Mouse (Mus musculus) limb, embryonic 12.5 days (tissue): Measurements from ENCODE around the gene 1700020D05Rik. TPM values are rescaled to one million over a fixed set of nuclear protein-coding genes. Genes with fewer than 3 reads are reported as not detected.
"Not testable (repeated sequence)": the region's sequence is repeated elsewhere in the genome, so short reads cannot be mapped to it uniquely, and the experiment has no call there.

Experiments used
- ATAC-seq: fragments of 200-750 bp; cut with Nextera tagmentation; 2 replicates; pipeline ENCODE4 v1.8.0; 2017; ENCODE audit warnings: low read depth, moderate TSS enrichment; ENCODE audit not compliant: insufficient number of reproducible peaks, insufficient read depth, low FRiP score, low TSS enrichment
- H3K27ac ChIP-seq: fragments of 300-500 bp; sonication (generic); 2 replicates; pipeline ENCODE4 v1.5.1; 2016; ENCODE audit warnings: mild to moderate bottlenecking, moderate library complexity
- H3K27me3 ChIP-seq: fragments of 300-500 bp; sonication (generic); 2 replicates; pipeline ENCODE4 v1.6.1; 2016; ENCODE audit warnings: mild to moderate bottlenecking, moderate library complexity
- H3K36me3 ChIP-seq: fragments of 300-500 bp; sonication (generic); 2 replicates; pipeline ENCODE4 v1.6.1; 2016; ENCODE audit warnings: mild to moderate bottlenecking, moderate library complexity
- H3K4me1 ChIP-seq: fragments of 300-500 bp; sonication (generic); replicated peaks from 2 replicates; pipeline ENCODE4 v1.6.1; 2016
- H3K4me2 ChIP-seq: fragments of 300-500 bp; sonication (generic); 2 replicates; pipeline ENCODE4 v1.6.1; 2016; ENCODE audit warnings: mild to moderate bottlenecking, moderate library complexity
- H3K4me3 ChIP-seq: fragments of 300-500 bp; sonication (generic); replicated peaks from 2 replicates; pipeline ENCODE4 v1.5.1; 2016; ENCODE audit warnings: mild to moderate bottlenecking
- H3K9ac ChIP-seq: fragments of 300-500 bp; sonication (generic); replicated peaks from 2 replicates; pipeline ENCODE4 v1.6.1; 2016; ENCODE audit warnings: mild to moderate bottlenecking, moderate library complexity
- H3K9me3 ChIP-seq: fragments of 300-500 bp; sonication (generic); 2 replicates; pipeline ENCODE4 v1.6.1; 2016; ENCODE audit warnings: mild to moderate bottlenecking, moderate library complexity
- WGBS: fragments of 180-500 bp; shearing (Covaris S2); methylation state at CpG from one replicate; pipeline ENCODE4 v1.1.7; 2016; 5-methylcytosine and 5-hydroxymethylcytosine counted together
- polyA plus RNA-seq: library from polyadenylated mRNA; unstranded; fragments of >200 nt; fragmentation: Nextera tagmentation; extraction: Ambion mirVana; gene quantifications from 2 replicates; pipeline ENCODE4 v1.2.1, GENCODE M21; 2016

1700020D05Rik gene
- polyA plus RNA-seq, 1 experiment from 2014 or later: 0.20 TPM

DNA sequence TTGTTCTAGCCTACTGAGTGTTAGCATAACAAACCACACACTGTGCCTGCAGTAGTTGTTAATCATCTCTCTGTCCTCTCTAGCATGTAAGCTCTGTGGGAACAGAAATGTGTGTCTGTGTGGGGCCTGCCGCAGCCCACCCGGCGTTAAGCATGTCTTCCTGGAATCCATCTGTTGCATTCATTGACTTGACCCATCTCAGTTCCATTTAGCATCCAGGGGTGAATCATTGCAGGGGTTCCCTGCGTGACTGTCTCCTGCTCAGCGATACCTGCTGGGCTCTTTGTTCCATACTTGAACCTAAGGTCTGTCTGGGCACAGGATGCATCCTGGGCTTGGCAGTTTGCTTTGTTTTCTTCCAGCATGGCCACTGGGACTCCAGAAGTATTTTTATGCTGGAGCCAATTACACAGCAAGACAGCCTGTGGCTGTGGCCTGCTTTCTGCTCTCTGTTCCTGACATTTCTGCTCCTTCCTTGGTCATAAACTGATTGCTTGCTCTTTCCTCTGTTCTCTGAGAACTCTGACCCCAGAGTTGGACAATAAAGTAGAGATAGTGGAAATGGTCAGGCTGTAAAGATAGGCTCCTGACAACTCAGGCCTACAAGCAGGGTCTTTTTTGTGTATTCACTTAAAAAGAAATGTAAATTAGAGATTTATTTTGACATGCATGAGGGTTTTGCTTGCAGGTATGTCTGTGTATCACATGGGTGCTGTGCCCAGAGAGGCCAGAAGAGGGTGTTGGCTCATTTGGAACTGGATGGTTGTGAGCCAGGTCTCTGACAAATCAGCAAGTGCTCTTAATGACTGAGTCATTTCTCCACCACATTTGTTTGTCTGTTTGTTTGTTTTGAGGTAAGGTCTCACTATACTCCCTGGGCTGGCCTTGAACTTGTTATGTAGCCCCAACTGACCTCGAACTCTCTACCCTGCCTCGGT lies 12.5 kb upstream of the 1700020D05Rik start:
- H3K27ac ChIP-seq: no peak overlapping the region
- H3K4me2 ChIP-seq: no peak overlapping the region
- H3K9ac ChIP-seq: no peak overlapping the region
- ATAC-seq: no peak
- H3K9me3 ChIP-seq: peaks cover 11% of the 10 kb centered on the region; the same call in 1 of the 2 replicates
- no peaks in the 10 kb centered on the region for H3K36me3 ChIP-seq
- no peak overlapping the region for H3K4me3 ChIP-seq
- peaks cover 2% of the 10 kb centered on the region; the same call in 1 of the 2 replicates for H3K4me1 ChIP-seq
- 85% methylated on average over 7 of the region's 7 CpGs for WGBS
- H3K27me3 ChIP-seq: no peaks in the 10 kb centered on the region

DNA sequence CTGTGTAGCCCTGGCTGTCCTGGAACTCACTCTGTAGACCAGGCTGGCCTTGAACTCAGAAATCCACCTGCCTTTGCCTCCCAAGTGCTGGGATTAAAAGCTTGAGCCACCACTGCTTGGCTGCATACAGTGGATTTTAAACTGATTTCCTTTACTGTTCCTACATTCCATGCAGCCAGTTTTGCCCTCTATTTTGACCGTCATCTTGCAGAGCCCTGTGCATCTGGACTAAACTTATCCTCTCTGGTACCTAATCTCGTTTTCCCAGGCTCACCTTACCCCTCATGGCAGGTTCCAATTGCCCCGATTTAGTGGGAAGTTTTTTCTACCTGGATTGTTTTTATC lies 9.4 kb upstream of the 1700020D05Rik start:
- no peaks in the 10 kb centered on the region for H3K36me3 ChIP-seq
- H3K9ac ChIP-seq: no peak overlapping the region
- peaks cover 28% of the 10 kb centered on the region for H3K9me3 ChIP-seq
- H3K4me3 ChIP-seq: no peak overlapping the region
- H3K27me3 ChIP-seq: no peaks in the 10 kb centered on the region
- H3K4me1 ChIP-seq: peaks cover 15% of the 10 kb centered on the region
- no peak overlapping the region for H3K4me2 ChIP-seq
- H3K27ac ChIP-seq: no peak overlapping the region
- ATAC-seq: no peak
- 83% methylated on average over 3 of the region's 3 CpGs for WGBS

DNA sequence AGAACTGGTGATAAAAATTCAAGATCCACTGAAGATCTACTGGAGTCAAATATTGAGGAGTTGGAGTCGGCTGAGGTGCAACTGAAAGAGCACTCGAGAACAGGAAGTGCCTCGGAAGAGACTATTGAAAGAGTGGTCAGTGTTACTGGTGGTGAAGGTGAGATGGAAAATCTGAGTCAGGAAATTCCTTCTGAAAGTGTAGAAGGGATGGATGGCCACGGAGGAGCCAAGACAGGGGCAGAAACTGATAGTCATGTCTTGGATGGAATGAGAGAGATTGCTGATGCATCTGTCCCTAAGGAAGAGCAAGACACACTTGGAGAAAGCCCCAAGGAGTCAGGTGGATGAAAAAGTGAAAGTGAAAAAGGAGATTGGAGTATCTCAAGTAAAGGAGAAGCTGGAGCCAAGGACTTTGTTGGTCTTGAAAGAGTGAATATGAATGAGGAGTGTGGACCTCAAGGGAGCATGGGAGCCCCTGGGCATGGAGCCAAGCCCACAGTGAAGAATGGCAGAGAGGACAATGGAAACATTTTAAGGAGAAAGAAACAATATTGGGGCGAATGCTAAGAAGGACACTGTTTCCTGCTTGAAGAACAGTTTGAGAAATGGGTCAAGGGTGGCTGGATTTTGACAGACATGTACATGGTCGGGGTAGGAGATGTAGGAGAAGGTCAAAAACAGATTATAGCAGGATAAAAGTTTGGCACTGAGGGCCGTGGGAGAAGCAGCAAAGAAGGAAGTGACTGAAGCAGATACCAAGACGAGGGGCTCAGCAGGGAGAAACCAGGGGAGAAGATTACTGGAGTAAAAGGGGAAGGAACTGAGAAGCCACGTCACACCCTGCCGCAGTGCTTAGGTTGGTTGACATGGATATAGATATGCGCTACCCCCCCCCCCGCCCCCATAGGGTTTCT lies 8.8 kb upstream of the 1700020D05Rik start:
- Histone ChIP-seq H3K27ac (no peak overlapping the region), H3K9ac (no peak overlapping the region), H3K9me3 (peaks cover 28% of the 10 kb centered on the region), H3K4me1 (peaks cover 15% of the 10 kb centered on the region), H3K4me2 (no peak overlapping the region), H3K36me3 (no peaks in the 10 kb centered on the region), H3K27me3 (no peaks in the 10 kb centered on the region), H3K4me3 (no peak overlapping the region)
- ATAC-seq: no peak
- 89% methylated on average over 12 of the region's 12 CpGs for WGBS

DNA sequence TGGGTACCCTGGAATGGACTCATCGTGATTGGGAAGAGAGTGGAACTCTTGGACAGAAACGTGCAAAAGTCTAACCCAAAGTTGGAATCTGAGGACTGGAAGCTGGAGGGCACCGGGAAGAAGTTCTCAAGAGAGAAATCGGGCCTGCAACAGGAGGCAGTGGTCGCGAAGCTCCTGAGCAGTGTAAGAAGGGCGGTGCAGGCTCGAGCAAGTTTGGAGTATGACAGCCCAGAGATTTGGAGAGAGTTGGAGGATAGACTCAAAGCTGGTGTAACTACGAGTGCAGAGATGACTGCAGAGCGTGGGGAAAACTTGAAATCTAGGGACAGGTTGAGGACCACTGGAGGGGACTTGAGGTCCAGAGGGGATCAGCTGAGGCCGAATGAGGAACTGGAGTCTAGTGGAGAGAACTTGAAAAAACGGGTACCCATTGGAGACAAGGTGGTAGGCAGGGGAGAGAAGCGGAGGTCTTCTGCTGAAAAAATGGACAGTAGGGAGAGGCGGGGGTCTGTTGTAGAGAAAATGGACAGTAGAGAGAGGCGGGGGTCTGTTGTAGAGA lies 7.6 kb upstream of the 1700020D05Rik start:
- peak overlapping the region; percentile 63 for H3K4me2 ChIP-seq
- H3K4me3 ChIP-seq: peak overlapping the region; percentile 45
- H3K9ac ChIP-seq: peak overlapping the region; percentile 50
- H3K36me3 ChIP-seq: no peaks in the 10 kb centered on the region
- no peak overlapping the region for H3K27ac ChIP-seq
- H3K9me3 ChIP-seq: peaks cover 28% of the 10 kb centered on the region
- H3K4me1 ChIP-seq: peaks cover 15% of the 10 kb centered on the region
- no peak for ATAC-seq
- WGBS: 49% methylated on average over 14 of the region's 15 CpGs
- no peaks in the 10 kb centered on the region for H3K27me3 ChIP-seq

DNA sequence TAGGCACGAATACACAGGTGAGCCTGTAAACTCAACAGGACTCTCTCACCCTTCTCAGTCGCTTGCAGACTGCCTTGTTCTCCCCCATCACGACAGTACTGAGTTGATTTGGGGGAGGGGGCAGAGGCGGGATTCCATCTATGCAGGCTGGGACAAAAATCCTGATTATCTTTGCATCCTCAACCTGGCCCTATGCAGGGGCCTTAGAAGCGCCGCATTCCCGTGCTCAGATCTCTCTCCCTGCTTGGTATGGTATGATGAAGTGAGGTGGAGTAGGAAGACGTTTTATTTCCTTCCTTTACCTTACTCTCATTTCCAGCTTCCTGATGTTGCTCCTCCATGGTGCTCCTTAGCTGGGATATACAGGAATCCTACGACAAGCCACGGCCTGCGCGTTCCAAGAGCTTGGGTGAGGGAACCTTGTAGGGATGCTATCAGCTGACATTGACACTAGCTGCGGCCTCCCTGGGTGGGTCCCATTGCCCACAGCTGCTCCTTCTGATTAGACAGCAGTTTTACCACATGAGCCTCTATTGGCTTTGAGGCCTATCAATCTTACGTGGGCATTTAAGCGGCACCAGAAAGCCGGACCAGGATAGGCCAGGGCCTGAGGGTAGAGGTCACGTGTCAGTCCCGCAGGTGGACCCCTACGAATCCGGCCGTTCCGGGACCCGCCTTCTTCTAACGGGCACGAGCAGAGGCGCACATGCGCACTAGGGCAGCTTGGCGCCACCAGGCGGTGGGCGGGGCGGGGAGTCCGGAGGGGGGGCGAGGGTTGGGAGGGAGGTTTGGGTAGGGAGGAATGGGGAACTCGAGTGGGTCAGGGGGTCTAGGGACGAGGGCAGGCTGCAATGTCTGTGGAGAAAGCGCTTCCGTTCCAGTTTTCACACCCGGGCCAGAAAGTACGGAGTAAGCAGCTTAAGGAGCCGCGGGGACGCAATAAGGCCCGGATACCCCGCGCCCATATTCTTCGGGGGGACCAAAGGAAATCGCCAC lies 6.7 kb upstream of the 1700020D05Rik start, which contains the start of gene Snx32:
Gene Snx32, minus strand, starts transcription at position 508 of the 996 bp plus-strand sequence.
- Histone ChIP-seq H3K9ac (peak within 1 kb of the TSS; percentile 50), H3K27ac (no peak within 1 kb of the TSS), H3K4me1 (peaks cover 15% of the 10 kb centered on the region), H3K36me3 (no peaks in the 10 kb centered on the region), H3K9me3 (peaks cover 28% of the 10 kb centered on the region), H3K4me3 (peak within 1 kb of the TSS; percentile 45), H3K4me2 (peak within 1 kb of the TSS; percentile 63), H3K27me3 (no peaks in the 10 kb centered on the region)
- peak; percentile 99 for ATAC-seq
- WGBS: 2% methylated on average over 47 of the region's 47 CpGs

DNA sequence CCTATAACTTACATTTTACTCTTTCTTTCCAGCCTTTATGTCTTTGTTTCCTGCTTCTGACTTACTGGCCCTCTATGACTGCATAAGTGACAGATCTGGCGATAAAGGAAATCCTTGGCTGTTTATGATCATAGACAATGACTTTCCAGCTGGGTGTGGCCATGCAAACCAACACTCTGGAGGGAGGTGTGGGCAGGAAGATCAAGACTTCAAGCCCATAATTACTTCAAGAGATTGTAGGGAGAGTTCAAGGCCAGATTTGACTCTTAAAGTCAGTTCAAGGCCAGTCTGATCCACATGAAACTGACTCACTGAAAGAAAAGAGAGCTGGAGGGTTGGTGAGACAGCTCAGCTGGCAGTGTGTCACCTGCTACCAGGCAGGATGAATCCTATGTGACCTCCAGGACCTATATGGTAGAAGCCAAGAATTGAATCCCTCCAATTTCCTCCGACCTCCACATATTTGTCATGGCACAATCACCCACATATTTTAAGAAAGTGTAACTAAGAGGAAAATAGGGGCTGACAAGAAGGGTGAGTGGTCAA lies 3.2 kb downstream of the 1700020D05Rik start:
- Histone ChIP-seq H3K9ac (no peak overlapping the region), H3K4me2 (no peak overlapping the region), H3K27ac (no peak overlapping the region), H3K36me3 (peaks cover 29% of the 10 kb centered on the region), H3K4me1 (no peaks in the 10 kb centered on the region), H3K27me3 (no peaks in the 10 kb centered on the region), H3K4me3 (no peak overlapping the region), H3K9me3 (no peaks in the 10 kb centered on the region)
- WGBS: 84% methylated on average over 2 of the region's 2 CpGs
- no peak for ATAC-seq

DNA sequence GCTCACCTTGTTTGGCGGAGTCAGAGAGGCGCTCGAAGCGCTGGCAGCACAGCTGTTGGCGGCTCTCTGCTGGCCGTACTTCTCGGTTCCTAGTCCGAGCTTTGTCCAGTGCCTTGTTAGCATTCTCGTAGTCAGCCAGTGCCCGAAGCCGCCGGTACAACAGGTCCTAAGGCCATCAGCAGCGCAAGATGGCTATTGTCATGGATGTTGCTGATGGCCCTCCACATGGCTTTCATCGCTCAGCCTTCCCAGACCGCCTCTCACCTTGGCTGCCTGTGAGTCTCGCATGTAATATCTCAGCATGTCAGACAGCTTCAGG lies 7.6 kb downstream of the 1700020D05Rik start:
- peaks cover 14% of the 10 kb centered on the region for H3K4me1 ChIP-seq
- H3K36me3 ChIP-seq: peaks cover 64% of the 10 kb centered on the region
- no peaks in the 10 kb centered on the region for H3K9me3 ChIP-seq
- no peak overlapping the region for H3K4me3 ChIP-seq
- no peak overlapping the region for H3K4me2 ChIP-seq
- H3K27me3 ChIP-seq: no peaks in the 10 kb centered on the region
- 82% methylated on average over 16 of the region's 16 CpGs for WGBS
- no peak overlapping the region for H3K27ac ChIP-seq
- no peak for ATAC-seq
- H3K9ac ChIP-seq: no peak overlapping the region

DNA sequence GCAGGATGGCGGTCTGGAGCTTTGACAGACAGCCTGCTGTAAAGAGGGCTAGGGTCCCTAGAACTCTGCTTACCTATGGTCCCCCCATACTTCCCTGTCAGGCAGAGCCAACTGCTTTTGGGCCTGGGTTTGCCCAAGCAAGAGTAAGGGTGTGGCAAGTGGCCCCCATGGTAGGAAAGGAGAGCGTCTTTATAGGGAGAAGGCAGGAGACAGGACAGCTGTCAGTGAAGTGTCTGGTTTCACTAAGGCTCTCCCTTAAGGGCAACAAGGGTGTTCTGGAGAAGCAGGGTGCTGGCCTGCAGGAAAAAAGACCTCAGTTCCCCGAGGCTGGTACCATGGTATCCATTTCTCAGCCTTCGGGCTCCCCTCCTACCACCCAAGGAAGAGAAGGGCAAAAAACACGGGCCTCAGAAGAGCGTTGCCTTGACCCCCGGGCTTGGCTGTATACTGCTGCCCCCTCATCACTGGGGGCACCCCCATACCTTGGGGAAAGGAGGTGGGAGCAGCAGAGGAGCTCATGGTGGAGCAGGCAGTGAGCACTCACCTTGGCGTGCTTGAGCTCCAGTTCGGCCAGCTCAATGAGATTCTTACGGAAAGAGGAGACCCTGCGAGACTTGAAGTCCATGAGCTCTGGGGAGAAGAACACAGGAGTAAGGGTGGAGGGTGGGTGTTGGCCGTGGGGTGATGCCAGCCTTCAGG lies 8.1 kb downstream of the 1700020D05Rik start:
- H3K9me3 ChIP-seq: no peaks in the 10 kb centered on the region
- H3K9ac ChIP-seq: no peak overlapping the region
- peaks cover 64% of the 10 kb centered on the region for H3K36me3 ChIP-seq
- peaks cover 14% of the 10 kb centered on the region for H3K4me1 ChIP-seq
- H3K27ac ChIP-seq: no peak overlapping the region
- no peak for ATAC-seq
- no peaks in the 10 kb centered on the region for H3K27me3 ChIP-seq
- 83% methylated on average over 12 of the region's 12 CpGs for WGBS
- H3K4me2 ChIP-seq: no peak overlapping the region
- H3K4me3 ChIP-seq: no peak overlapping the region

DNA sequence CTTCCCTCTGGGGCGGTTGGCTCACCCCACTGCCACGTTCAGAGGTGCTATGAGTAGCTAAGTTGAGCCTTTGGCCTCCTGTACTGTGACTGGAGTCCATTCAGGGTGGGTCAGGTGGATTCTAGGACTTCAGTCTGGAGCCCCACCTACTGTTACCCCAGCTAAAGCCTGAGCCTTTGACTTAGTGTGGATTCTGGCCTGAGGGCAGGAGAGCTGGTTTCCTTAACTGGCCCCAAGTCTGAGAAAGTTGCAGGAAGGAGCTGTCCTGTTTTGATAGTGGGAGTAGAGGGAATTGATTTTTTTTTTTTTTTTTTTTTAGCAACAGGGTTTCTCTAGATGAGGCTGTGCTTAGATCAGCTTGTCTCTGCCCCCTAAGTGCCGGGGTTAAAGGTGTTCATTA lies 9.3 kb downstream of the 1700020D05Rik start:
- H3K4me1 ChIP-seq: peaks cover 18% of the 10 kb centered on the region
- ATAC-seq: no peak
- no peak overlapping the region for H3K4me3 ChIP-seq
- H3K27ac ChIP-seq: no peak overlapping the region
- 82% methylated on average over 3 of the region's 3 CpGs for WGBS
- H3K9ac ChIP-seq: no peak overlapping the region
- H3K27me3 ChIP-seq: no peaks in the 10 kb centered on the region
- peaks cover 64% of the 10 kb centered on the region for H3K36me3 ChIP-seq
- no peak overlapping the region for H3K4me2 ChIP-seq
- no peaks in the 10 kb centered on the region for H3K9me3 ChIP-seq

DNA sequence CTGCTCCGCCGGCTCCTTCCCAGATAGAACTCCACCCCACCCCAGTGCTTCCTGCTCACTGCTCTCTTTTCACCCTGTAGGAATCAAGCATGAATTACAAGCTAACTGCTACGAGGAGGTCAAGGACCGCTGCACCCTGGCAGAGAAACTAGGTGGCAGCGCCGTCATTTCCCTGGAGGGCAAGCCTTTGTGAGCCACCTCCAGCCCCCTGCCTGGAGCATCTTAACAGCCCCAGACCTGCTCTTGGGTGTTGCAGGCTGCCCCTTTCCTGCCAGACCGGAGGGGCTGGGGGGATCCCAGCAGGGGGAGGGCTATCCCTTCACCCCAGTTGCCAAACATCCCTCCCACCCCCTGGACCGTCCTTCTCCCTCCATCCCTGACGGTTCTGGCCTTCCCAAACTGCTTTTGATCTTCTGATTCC lies 10.3 kb downstream of the 1700020D05Rik start:
- not testable (repeated sequence) for H3K9ac ChIP-seq, H3K9me3 ChIP-seq, ATAC-seq, H3K4me2 ChIP-seq, H3K27me3 ChIP-seq, H3K4me3 ChIP-seq, H3K27ac ChIP-seq
- peaks cover 21% of the 10 kb centered on the region for H3K4me1 ChIP-seq
- WGBS: 71% methylated on average over 9 of the region's 9 CpGs
- H3K36me3 ChIP-seq: peaks cover 64% of the 10 kb centered on the region
